Mouse (Mus musculus) limb, embryonic 14.5 days (tissue): ENCODE measurements around the gene Zfp507. TPM values are rescaled to one million over a fixed set of nuclear protein-coding genes. Genes with fewer than 3 reads are reported as not detected.

Experiments
- ATAC-seq: fragments of 200-750 bp; cut with Nextera tagmentation; 2 replicates; pipeline ENCODE4 v1.8.0; 2017; ENCODE audit warnings: low read depth, moderate number of reproducible peaks, moderate TSS enrichment; ENCODE audit not compliant: low FRiP score
- DNase-seq: peaks from one replicate; pipeline ENCODE4 v3.0.0-alpha.2; 2015; ENCODE audit warnings: low spot score
- H3K27ac ChIP-seq: fragments of 300-500 bp; sonication (generic); replicated peaks from 2 replicates; pipeline ENCODE4 v1.5.1; 2014; ENCODE audit warnings: low read depth, mild to moderate bottlenecking, low read length, moderate library complexity, mixed read lengths
- H3K27me3 ChIP-seq: fragments of 300-500 bp; sonication (generic); 2 replicates; pipeline ENCODE4 v1.6.1; 2014; ENCODE audit warnings: low read length, mixed read lengths; ENCODE audit not compliant: control insufficient read depth, insufficient read depth
- H3K36me3 ChIP-seq: fragments of 300-500 bp; sonication (generic); 2 replicates; pipeline ENCODE4 v1.6.1; 2014; ENCODE audit warnings: mild to moderate bottlenecking, low read length, moderate library complexity, mixed read lengths; ENCODE audit not compliant: control insufficient read depth, insufficient read depth
- H3K4me1 ChIP-seq: fragments of 300-500 bp; sonication (generic); 2 replicates; pipeline ENCODE4 v1.6.1; 2014; ENCODE audit warnings: antibody characterized with exemption, low read length, mixed read lengths; ENCODE audit not compliant: control insufficient read depth, insufficient read depth
- H3K4me2 ChIP-seq: fragments of 300-500 bp; sonication (generic); replicated peaks from 2 replicates; pipeline ENCODE4 v1.6.1; 2014; ENCODE audit warnings: low read depth, mild to moderate bottlenecking, low read length, moderate library complexity; ENCODE audit not compliant: severe bottlenecking
- H3K4me3 ChIP-seq: fragments of 300-500 bp; sonication (generic); replicated peaks from 2 replicates; pipeline ENCODE4 v1.5.1; 2014; ENCODE audit warnings: low read length
- H3K9ac ChIP-seq: fragments of 300-500 bp; sonication (generic); 2 replicates; pipeline ENCODE4 v1.6.1; 2014; ENCODE audit warnings: mild to moderate bottlenecking, low read depth, low read length, moderate library complexity; ENCODE audit not compliant: severe bottlenecking
- H3K9me3 ChIP-seq: fragments of 300-500 bp; sonication (generic); 2 replicates; pipeline ENCODE4 v1.6.1; 2016; ENCODE audit warnings: low read length; ENCODE audit not compliant: control insufficient read depth
- POLR2A ChIP-seq: fragments of 200-500 bp; IDR thresholded peaks from 2 replicates; pipeline ENCODE4 v1.8.0; 2012; ENCODE audit warnings: inconsistent platforms, mild to moderate bottlenecking, moderate library complexity, borderline replicate concordance; ENCODE audit not compliant: insufficient read depth, insufficient read length; ENCODE audit errors: extremely low read depth
- WGBS: fragments of 180-500 bp; shearing (Covaris S2); extraction: QIAGEN DNeasy Blood & Tissue Kit; methylation state at CpG from one replicate; pipeline ENCODE4 v1.1.7; 2014; 5-methylcytosine and 5-hydroxymethylcytosine counted together
- polyA plus RNA-seq, 2 experiments: library from polyadenylated mRNA; depleted of rRNA in 1 of 2; stranded (reverse) in 1 of 2; unstranded in 1 of 2; fragments of >200 nt; fragmentation: Nextera tagmentation in 1 of 2; extraction: Ambion mirVana in 1 of 2; gene quantifications; 2 replicates each; pipeline versions ENCODE4 v1.2.1 to v1.2.3; 2012 to 2014

Gene Zfp507
- polyA plus RNA-seq, 2 experiments = 18.6 to 22.5 TPM

- Histone ChIP-seq H3K36me3 (no peaks in the 10 kb centered on the region), H3K4me3 (no peak overlapping the region), H3K4me1 (no peaks in the 10 kb centered on the region), H3K4me2 (no peak overlapping the region), H3K27ac (no peak overlapping the region), H3K27me3 (no peaks in the 10 kb centered on the region), H3K9ac (no peak overlapping the region), H3K9me3 (no peaks in the 10 kb centered on the region)
- DNase-seq (no peak), ATAC-seq (no peak)
- WGBS = 83% methylated on average over 7 of the region's 7 CpGs
- no peak for TF ChIP-seq POLR2A
Observed at GRCm38 (mm10) chr7:35830119-35830518, 27.3 kb upstream of the Zfp507 start.

- no peak for ATAC-seq
- Histone ChIP-seq H3K36me3 (no peaks in the 10 kb centered on the region), H3K27ac (no peak overlapping the region), H3K4me1 (no peaks in the 10 kb centered on the region), H3K4me3 (no peak overlapping the region), H3K27me3 (no peaks in the 10 kb centered on the region), H3K9me3 (no peaks in the 10 kb centered on the region), H3K9ac (no peak overlapping the region), H3K4me2 (no peak overlapping the region)
- TF ChIP-seq POLR2A = no peak
- DNase-seq = no peak
- 62% methylated on average over 12 of the region's 12 CpGs for WGBS
Observed at GRCm38 (mm10) chr7:35823906-35824305, 21.1 kb upstream of the Zfp507 start.

- DNase-seq (no peak), ATAC-seq (no peak)
- Histone ChIP-seq H3K9ac (no peak overlapping the region), H3K27me3 (no peaks in the 10 kb centered on the region), H3K9me3 (no peaks in the 10 kb centered on the region), H3K4me2 (no peak overlapping the region), H3K4me3 (no peak overlapping the region), H3K27ac (no peak overlapping the region), H3K36me3 (no peaks in the 10 kb centered on the region), H3K4me1 (no peaks in the 10 kb centered on the region)
- WGBS = 85% methylated on average over 17 of the region's 17 CpGs
- no peak for TF ChIP-seq POLR2A
Observed at GRCm38 (mm10) chr7:35822320-35822719, 19.5 kb upstream of the Zfp507 start.

- Histone ChIP-seq H3K27me3 (no peaks in the 10 kb centered on the region), H3K9me3 (no peaks in the 10 kb centered on the region), H3K4me1 (no peaks in the 10 kb centered on the region), H3K9ac (no peak overlapping the region), H3K4me3 (no peak overlapping the region), H3K36me3 (no peaks in the 10 kb centered on the region), H3K27ac (peak overlapping the region; percentile 30), H3K4me2 (no peak overlapping the region)
- WGBS = 58% methylated on average over 5 of the region's 5 CpGs
- peak; percentile 65 for DNase-seq
- ATAC-seq = no peak
- TF ChIP-seq POLR2A = no peak
Observed at GRCm38 (mm10) chr7:35821357-35821756, 18.6 kb upstream of the Zfp507 start.

GRCm38 (mm10) chr7:35819486-35819885, 16.7 kb upstream of the Zfp507 start:
- ATAC-seq (no peak), DNase-seq (no peak)
- Histone ChIP-seq H3K9ac (no peak overlapping the region), H3K4me2 (no peak overlapping the region), H3K4me1 (no peaks in the 10 kb centered on the region), H3K27me3 (no peaks in the 10 kb centered on the region), H3K27ac (no peak overlapping the region), H3K4me3 (no peak overlapping the region), H3K36me3 (no peaks in the 10 kb centered on the region), H3K9me3 (no peaks in the 10 kb centered on the region)
- 64% methylated on average over 4 of the region's 4 CpGs for WGBS
- TF ChIP-seq POLR2A = no peak
